In the genomic region with DNA sequence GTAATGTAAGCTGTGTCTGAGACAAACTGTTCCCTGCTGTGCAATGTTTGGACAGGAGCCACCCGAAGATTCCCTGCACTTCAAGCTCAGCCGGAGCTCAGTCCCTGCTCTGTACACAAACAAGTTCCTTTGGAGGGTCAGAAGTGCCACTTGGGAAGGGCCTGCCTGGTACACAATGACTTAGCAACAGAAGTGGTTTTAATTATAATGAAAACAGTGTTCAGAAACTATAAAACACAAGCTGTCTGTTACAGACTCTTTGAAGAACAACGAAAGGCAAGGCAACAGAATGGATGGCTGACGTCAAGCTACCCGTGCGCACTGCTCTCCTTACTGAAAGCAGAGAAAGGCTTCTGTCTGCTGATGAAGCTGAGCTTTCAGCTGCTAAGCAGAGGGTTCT, we compare ENCODE assay signal across 9 mouse cellular contexts.
DNase-seq lines count a peak whose midpoint lies in the region; ATAC-seq lines count a peak whose summit lies in the region.
"Had no signal": no experiment of that assay in that cellular context is flagged by ENCODE, and none has a peak within 500 bp of the region (broad histone marks: within the 10 kb centered on the region; RNA-seq: fewer than 3 reads in every experiment).

No protein-coding gene starts in this region.

- H3K4me3 ChIP-seq in kidney, embryonic 14.5 days (ENCODE audit: low read length), result no peak overlapping the region
- H3K4me3 ChIP-seq in forebrain, embryonic 12.5 days (replicated peaks), result no peak overlapping the region
- no peak overlapping the region; the same call in 1 of the 2 replicates for H3K4me3 ChIP-seq in intestine, embryonic 14.5 days (ENCODE audit: low read depth, low read length)
- no peak overlapping the region for H3K4me3 ChIP-seq in limb, embryonic 11.5 days (ENCODE audit: low read depth, low read length)
- H3K4me3 ChIP-seq in neural tube, embryonic 13.5 days, result peak overlapping the region; percentile 2; the same call in 1 of the 2 replicates

- H3K4me1 ChIP-seq in kidney, embryonic 14.5 days (ENCODE audit: control insufficient read depth, insufficient read depth, low read length), result 0 out of 2 replicates have a peak, but pooled peaks cover 6% of the 10 kb centered on the region
- peaks cover 17% of the 10 kb centered on the region for H3K4me1 ChIP-seq in forebrain, embryonic 12.5 days
- H3K4me1 ChIP-seq in intestine, embryonic 14.5 days (replicated peaks; ENCODE audit: control insufficient read depth, insufficient read depth, low read length), result peaks cover 8% of the 10 kb centered on the region; the same call in 1 of the 2 replicates
- H3K4me1 ChIP-seq in limb, embryonic 11.5 days (ENCODE audit: control insufficient read depth, insufficient read depth, low read length), result peaks cover 4% of the 10 kb centered on the region; the same call in 1 of the 2 replicates
- peaks cover 23% of the 10 kb centered on the region for H3K4me1 ChIP-seq in neural tube, embryonic 13.5 days (replicated peaks)

- H3K4me2 ChIP-seq in kidney, embryonic 14.5 days (replicated peaks; ENCODE audit: low read depth, low read length), result 0 out of 2 replicates have a peak overlapping the region, but pooled peaks have one; percentile 19
- peak overlapping the region; percentile 23 for H3K4me2 ChIP-seq in forebrain, embryonic 12.5 days
- H3K4me2 ChIP-seq in intestine, embryonic 14.5 days (ENCODE audit: low read length), result peak overlapping the region; percentile 42
- 0 out of 2 replicates have a peak overlapping the region, but pooled peaks have one; percentile 10 for H3K4me2 ChIP-seq in limb, embryonic 11.5 days (ENCODE audit: low read depth, severe bottlenecking)
- peak overlapping the region; percentile 39 for H3K4me2 ChIP-seq in neural tube, embryonic 13.5 days

- no peak for DNase-seq in kidney, adult 11 months
- DNase-seq in intestine, embryonic 14.5 days (ENCODE audit: low spot score), result peak; percentile 64
- no peak for DNase-seq in limb, embryonic 11.5 days (ENCODE audit: low spot score)

- no peaks in the 10 kb centered on the region for H3K36me3 ChIP-seq in kidney, embryonic 14.5 days (ENCODE audit: control insufficient read depth, insufficient read depth, low read length)
- H3K36me3 ChIP-seq in forebrain, embryonic 12.5 days (replicated peaks), result no peaks in the 10 kb centered on the region
- no peaks in the 10 kb centered on the region for H3K36me3 ChIP-seq in intestine, embryonic 14.5 days (ENCODE audit: control insufficient read depth, insufficient read depth, low read length)
- no peaks in the 10 kb centered on the region for H3K36me3 ChIP-seq in limb, embryonic 11.5 days (ENCODE audit: control insufficient read depth, insufficient read depth, low read length)
- H3K36me3 ChIP-seq in neural tube, embryonic 13.5 days, result no peaks in the 10 kb centered on the region

- no peaks in the 10 kb centered on the region for H3K27me3 ChIP-seq in kidney, embryonic 14.5 days (ENCODE audit: control insufficient read depth, insufficient read depth, low read length)
- no peaks in the 10 kb centered on the region for H3K27me3 ChIP-seq in forebrain, embryonic 12.5 days
- no peaks in the 10 kb centered on the region for H3K27me3 ChIP-seq in intestine, embryonic 14.5 days (replicated peaks; ENCODE audit: control insufficient read depth, insufficient read depth, low read length)
- H3K27me3 ChIP-seq in limb, embryonic 11.5 days (ENCODE audit: control insufficient read depth, insufficient read depth, low read length), result no peaks in the 10 kb centered on the region
- no peaks in the 10 kb centered on the region for H3K27me3 ChIP-seq in neural tube, embryonic 13.5 days
- H3K27me3 ChIP-seq: Patski had no signal

- no peak for ATAC-seq in kidney, embryonic 14.5 days (ENCODE audit: low FRiP score, low TSS enrichment)
- ATAC-seq in forebrain, embryonic 12.5 days (ENCODE audit: low FRiP score), result peak; percentile 68
- ATAC-seq in intestine, embryonic 14.5 days (replicated peaks; ENCODE audit: low FRiP score, low TSS enrichment, low read depth), result no peak
- ATAC-seq in limb, embryonic 11.5 days (ENCODE audit: insufficient number of reproducible peaks, low FRiP score, low TSS enrichment, low read depth), result no peak
- ATAC-seq in neural tube, embryonic 13.5 days (ENCODE audit: low read depth), result peak; percentile 62; the same call in 1 of the 2 replicates
- ATAC-seq in granulocyte monocyte progenitor cell, adult 5-6 weeks (replicated peaks; ENCODE audit: poor library complexity, severe bottlenecking), result no peak
- no peak for ATAC-seq in monocyte, adult 5-6 weeks (replicated peaks; ENCODE audit: insufficient number of reproducible peaks, low FRiP score, low TSS enrichment, poor library complexity, severe bottlenecking)
- ATAC-seq: Patski had no signal

- peak overlapping the region; percentile 24; the same call in 1 of the 2 replicates for H3K27ac ChIP-seq in kidney, embryonic 14.5 days (ENCODE audit: low read depth, low read length)
- H3K27ac ChIP-seq in forebrain, embryonic 12.5 days, result peak overlapping the region; percentile 77
- H3K27ac ChIP-seq in intestine, embryonic 14.5 days (ENCODE audit: low read depth), result no peak overlapping the region; the same call in 1 of the 2 replicates
- 0 out of 2 replicates have a peak overlapping the region, but pooled peaks have one; percentile 8 for H3K27ac ChIP-seq in limb, embryonic 11.5 days (replicated peaks; ENCODE audit: low read depth, low read length)
- H3K27ac ChIP-seq in neural tube, embryonic 13.5 days (replicated peaks), result peak overlapping the region; percentile 52

- no peaks in the 10 kb centered on the region for H3K9me3 ChIP-seq in kidney, embryonic 14.5 days (ENCODE audit: control insufficient read depth, low read length)
- H3K9me3 ChIP-seq in forebrain, embryonic 12.5 days, result no peaks in the 10 kb centered on the region
- no peaks in the 10 kb centered on the region for H3K9me3 ChIP-seq in intestine, embryonic 14.5 days (ENCODE audit: control insufficient read depth, low read length)
- H3K9me3 ChIP-seq in limb, embryonic 11.5 days (ENCODE audit: control insufficient read depth, low read length), result no peaks in the 10 kb centered on the region
- H3K9me3 ChIP-seq in neural tube, embryonic 13.5 days, result no peaks in the 10 kb centered on the region

- 0 out of 2 replicates have a peak overlapping the region, but pooled peaks have one; percentile 7 for H3K9ac ChIP-seq in kidney, embryonic 14.5 days (ENCODE audit: low read depth, low read length)
- 0 out of 2 replicates have a peak overlapping the region, but pooled peaks have one; percentile 29 for H3K9ac ChIP-seq in forebrain, embryonic 12.5 days
- no peak overlapping the region for H3K9ac ChIP-seq in intestine, embryonic 14.5 days (ENCODE audit: low read length)
- H3K9ac ChIP-seq in limb, embryonic 11.5 days (ENCODE audit: low read length), result 0 out of 2 replicates have a peak overlapping the region, but pooled peaks have one; percentile 3
- H3K9ac ChIP-seq in neural tube, embryonic 13.5 days, result peak overlapping the region; percentile 41

- 17% methylated on average over 6 of the region's 6 CpGs for WGBS in kidney, embryonic 14.5 days
- WGBS in forebrain, embryonic 12.5 days, result 7% methylated on average over 6 of the region's 6 CpGs
- WGBS in intestine, embryonic 14.5 days, result 6% methylated on average over 6 of the region's 6 CpGs
- 8% methylated on average over 6 of the region's 6 CpGs for WGBS in limb, embryonic 11.5 days
- 2% methylated on average over 6 of the region's 6 CpGs for WGBS in neural tube, embryonic 13.5 days

Comparison
In these comparisons a context has a peak if more than half of its experiments do, and no peak if none do; other contexts are left out.
1. ATAC-seq: peak in forebrain, embryonic 12.5 days (single experiment) and neural tube, embryonic 13.5 days (single experiment); none in kidney, embryonic 14.5 days (single experiment), intestine, embryonic 14.5 days (single experiment), limb, embryonic 11.5 days (single experiment), granulocyte monocyte progenitor cell, adult 5-6 weeks (single experiment) and monocyte, adult 5-6 weeks (single experiment).
2. Peak in every context shown above with its lines, with median percentiles within 50 percentile points of each other: H3K4me2 ChIP-seq.